Mouse (Mus musculus): ENCODE data around the gene Syne1. TPM values are rescaled to one million over a fixed set of nuclear protein-coding genes. Genes with fewer than 3 reads are reported as not detected.

The Syne1 gene
- polyA plus RNA-seq, 1 experiment from 2014 or later: 4.4 TPM

DNA sequence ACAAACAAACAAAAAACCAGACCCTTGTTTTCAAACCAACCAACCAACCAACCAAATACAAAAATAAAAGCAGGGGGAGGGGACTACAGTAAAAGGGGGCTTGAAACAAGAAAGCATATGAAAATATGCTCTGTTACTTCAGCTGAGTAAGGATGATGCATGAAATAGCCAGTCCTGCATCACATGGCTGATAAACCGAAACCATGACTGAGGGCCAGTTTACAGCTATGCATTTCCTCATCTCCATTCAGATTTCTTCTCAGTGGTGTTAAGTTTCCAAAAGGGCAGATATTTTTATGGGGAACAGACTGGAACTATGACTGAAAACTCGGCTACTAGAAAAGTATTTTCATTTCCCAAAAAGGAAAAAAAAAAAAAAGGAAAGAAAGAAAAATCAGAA, 522.1 kb downstream of the Syne1 start:
- WGBS (ENCODE audit: insufficient replicate concordance): 53% methylated on average over 2 of the region's 2 CpGs
- H3K27ac ChIP-seq: no peak overlapping the region

GRCm38 (mm10) chr10:5028301-5028700, 523.0 kb downstream of the Syne1 start:
- no peaks in the 10 kb centered on the region for H3K9me3 ChIP-seq (replicated peaks)
- no peak overlapping the region for H3K27ac ChIP-seq
- no peak for ATAC-seq
- H3K4me2 ChIP-seq: no peak overlapping the region
- H3K9ac ChIP-seq: no peak overlapping the region
- WGBS (ENCODE audit: insufficient replicate concordance): 65% methylated on average over 9 of the region's 9 CpGs
- H3K36me3 ChIP-seq: peaks cover 9% of the 10 kb centered on the region
- no peaks in the 10 kb centered on the region for H3K4me1 ChIP-seq
- no peaks in the 10 kb centered on the region for H3K27me3 ChIP-seq (replicated peaks)
- no peak overlapping the region for H3K4me3 ChIP-seq

More for the DNA sequence above, 522.1 kb downstream of the Syne1 start:
- no peak for ATAC-seq
- no peak overlapping the region for H3K4me3 ChIP-seq
- peaks cover 9% of the 10 kb centered on the region for H3K36me3 ChIP-seq
- no peaks in the 10 kb centered on the region for H3K27me3 ChIP-seq (replicated peaks)
- no peak overlapping the region for H3K4me2 ChIP-seq
- H3K4me1 ChIP-seq: no peaks in the 10 kb centered on the region
- no peak overlapping the region for H3K9ac ChIP-seq
- no peaks in the 10 kb centered on the region for H3K9me3 ChIP-seq (replicated peaks)

DNA sequence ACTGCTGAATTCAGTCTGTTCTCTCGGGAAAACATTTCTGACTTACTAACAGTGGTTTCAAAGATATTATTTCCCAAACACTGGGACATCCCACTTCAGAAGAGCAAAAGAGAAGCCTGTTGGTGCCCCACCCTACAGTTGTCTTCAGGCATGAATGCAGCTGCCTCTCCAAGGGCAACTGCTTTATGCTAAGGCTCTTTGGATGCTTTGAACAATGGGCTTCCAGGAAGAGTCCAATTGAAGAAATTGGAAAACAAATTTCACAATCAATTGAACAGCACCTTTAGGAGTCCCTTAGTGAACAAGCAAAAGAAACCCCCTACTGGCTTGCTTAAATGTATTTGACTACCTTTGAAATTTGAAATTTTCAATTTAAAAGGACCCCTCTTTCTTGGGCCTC, 524.1 kb downstream of the Syne1 start:
- Histone ChIP-seq H3K27ac (no peak overlapping the region), H3K9ac (no peak overlapping the region), H3K9me3 (replicated peaks) (no peaks in the 10 kb centered on the region), H3K4me1 (no peaks in the 10 kb centered on the region), H3K4me2 (no peak overlapping the region), H3K27me3 (replicated peaks) (no peaks in the 10 kb centered on the region), H3K4me3 (no peak overlapping the region), H3K36me3 (peaks cover 4% of the 10 kb centered on the region)
- WGBS (ENCODE audit: insufficient replicate concordance): 76% methylated on average over 1 of the region's 1 CpGs
- ATAC-seq: no peak

DNA sequence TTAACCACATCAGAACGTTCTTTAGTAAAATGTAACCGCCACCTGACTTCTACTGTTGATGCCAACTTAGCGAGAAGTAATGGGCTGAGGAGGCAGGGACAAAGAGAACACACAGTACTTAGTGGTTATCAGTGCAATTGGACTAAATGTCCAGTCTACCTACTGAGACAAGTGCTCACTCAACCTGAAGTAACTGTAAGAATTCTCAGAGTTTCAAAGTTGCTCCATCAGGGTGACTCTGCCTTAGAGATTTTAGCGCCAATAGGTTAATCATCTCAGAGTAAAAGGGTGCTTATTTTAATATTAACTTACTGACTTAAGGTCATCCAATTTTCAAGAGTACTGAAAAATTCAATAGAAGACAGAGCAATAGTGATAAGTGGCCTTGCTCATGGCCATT, 525.4 kb downstream of the Syne1 start:
- no peak overlapping the region for H3K9ac ChIP-seq
- H3K27me3 ChIP-seq (replicated peaks): no peaks in the 10 kb centered on the region
- H3K4me3 ChIP-seq: no peak overlapping the region
- no peak overlapping the region for H3K27ac ChIP-seq
- peaks cover 4% of the 10 kb centered on the region for H3K36me3 ChIP-seq
- WGBS (ENCODE audit: insufficient replicate concordance): 89% methylated on average over 4 of the region's 4 CpGs
- no peaks in the 10 kb centered on the region for H3K9me3 ChIP-seq (replicated peaks)
- ATAC-seq: no peak
- no peaks in the 10 kb centered on the region for H3K4me1 ChIP-seq
- H3K4me2 ChIP-seq: no peak overlapping the region

- H3K4me1 ChIP-seq: no peaks in the 10 kb centered on the region
- H3K9ac ChIP-seq: no peak overlapping the region
- no peak overlapping the region for H3K4me2 ChIP-seq
- no peaks in the 10 kb centered on the region for H3K36me3 ChIP-seq
- no peaks in the 10 kb centered on the region for H3K9me3 ChIP-seq (replicated peaks)
- H3K27ac ChIP-seq: no peak overlapping the region
- H3K27me3 ChIP-seq (replicated peaks): no peaks in the 10 kb centered on the region
- 58% methylated on average over 1 of the region's 1 CpGs for WGBS (ENCODE audit: insufficient replicate concordance)
- no peak for ATAC-seq
- H3K4me3 ChIP-seq: no peak overlapping the region
These were observed 534.1 kb downstream of the Syne1 start for GRCm38 (mm10) chr10:5017148-5017547.

GRCm38 (mm10) chr10:5014976-5015375, 536.3 kb downstream of the Syne1 start:
- no peak for ATAC-seq
- H3K4me3 ChIP-seq: no peak overlapping the region
- no peak overlapping the region for H3K4me2 ChIP-seq
- H3K9me3 ChIP-seq (replicated peaks): no peaks in the 10 kb centered on the region
- 67% methylated on average over 1 of the region's 1 CpGs for WGBS (ENCODE audit: insufficient replicate concordance)
- H3K27ac ChIP-seq: no peak overlapping the region
- H3K4me1 ChIP-seq: no peaks in the 10 kb centered on the region
- H3K36me3 ChIP-seq: no peaks in the 10 kb centered on the region
- H3K27me3 ChIP-seq (replicated peaks): no peaks in the 10 kb centered on the region
- H3K9ac ChIP-seq: no peak overlapping the region

DNA sequence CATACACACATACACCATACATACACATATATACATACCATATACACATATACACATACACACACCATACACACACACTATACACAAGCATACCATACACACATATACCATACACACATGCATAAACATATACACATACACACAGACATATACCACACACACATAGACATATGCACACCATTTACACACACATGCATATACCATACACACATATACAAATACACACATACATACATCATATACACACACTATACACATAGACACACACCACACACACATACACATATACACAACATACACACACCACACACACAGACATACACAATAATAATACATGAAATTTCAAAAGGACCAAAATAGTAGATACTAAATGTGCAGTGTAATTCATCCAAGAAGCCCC, 539.3 kb downstream of the Syne1 start:
- ATAC-seq: no peak
- Histone ChIP-seq H3K4me1 (no peaks in the 10 kb centered on the region), H3K27ac (no peak overlapping the region)

GRCm38 (mm10) chr10:5008795-5009366, 542.4 kb downstream of the Syne1 start:
- Histone ChIP-seq H3K27me3 (replicated peaks) (no peaks in the 10 kb centered on the region), H3K4me3 (no peak overlapping the region), H3K9ac (no peak overlapping the region), H3K9me3 (replicated peaks) (no peaks in the 10 kb centered on the region), H3K4me1 (no peaks in the 10 kb centered on the region), H3K27ac (no peak overlapping the region), H3K4me2 (no peak overlapping the region), H3K36me3 (no peaks in the 10 kb centered on the region)
- WGBS (ENCODE audit: insufficient replicate concordance): 69% methylated on average over 8 of the region's 8 CpGs
- no peak for ATAC-seq

More for the DNA sequence above, 539.3 kb downstream of the Syne1 start:
- H3K27me3 ChIP-seq (replicated peaks): no peaks in the 10 kb centered on the region
- no peak overlapping the region for H3K4me2 ChIP-seq
- H3K9ac ChIP-seq: no peak overlapping the region
- no peaks in the 10 kb centered on the region for H3K36me3 ChIP-seq
- H3K4me3 ChIP-seq: no peak overlapping the region
- no peaks in the 10 kb centered on the region for H3K9me3 ChIP-seq (replicated peaks)

DNA sequence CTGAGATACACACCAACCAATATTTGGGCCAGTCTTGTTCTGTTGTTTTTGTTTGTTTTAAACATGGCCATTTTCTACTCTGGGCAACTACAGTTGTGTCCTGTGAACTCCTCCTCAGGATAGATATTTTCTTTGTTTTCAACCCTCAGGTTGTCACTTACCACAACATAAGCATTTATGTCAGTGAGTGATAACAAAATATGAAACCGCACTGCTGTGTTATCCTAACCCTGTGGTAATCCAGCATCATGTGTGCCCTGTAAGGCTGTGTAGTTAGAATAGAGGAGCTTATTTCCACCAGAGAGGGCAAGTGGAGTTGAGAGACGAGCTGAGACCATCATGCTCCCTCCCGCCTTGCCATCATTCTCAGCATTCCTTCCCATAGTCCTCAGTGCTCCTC, 554.7 kb downstream of the Syne1 start:
- WGBS (ENCODE audit: insufficient replicate concordance): 73% methylated on average over 3 of the region's 3 CpGs
- Histone ChIP-seq H3K9ac (no peak overlapping the region), H3K4me2 (no peak overlapping the region), H3K27ac (no peak overlapping the region), H3K4me1 (no peaks in the 10 kb centered on the region), H3K4me3 (no peak overlapping the region), H3K9me3 (replicated peaks) (no peaks in the 10 kb centered on the region), H3K36me3 (no peaks in the 10 kb centered on the region), H3K27me3 (replicated peaks) (no peaks in the 10 kb centered on the region; the same call in 1 of the 2 replicates)
- ATAC-seq: no peak

- H3K9ac ChIP-seq: no peak overlapping the region
- H3K4me1 ChIP-seq: no peaks in the 10 kb centered on the region
- WGBS (ENCODE audit: insufficient replicate concordance): 69% methylated on average over 3 of the region's 3 CpGs
- no peak for ATAC-seq
- no peaks in the 10 kb centered on the region for H3K9me3 ChIP-seq (replicated peaks)
- H3K27ac ChIP-seq: no peak overlapping the region
- H3K4me2 ChIP-seq: no peak overlapping the region
- H3K4me3 ChIP-seq: no peak overlapping the region
- H3K27me3 ChIP-seq (replicated peaks): no peaks in the 10 kb centered on the region; the same call in 1 of the 2 replicates
- H3K36me3 ChIP-seq: no peaks in the 10 kb centered on the region
These were observed 557.5 kb downstream of the Syne1 start for GRCm38 (mm10) chr10:4993802-4994201.

DNA sequence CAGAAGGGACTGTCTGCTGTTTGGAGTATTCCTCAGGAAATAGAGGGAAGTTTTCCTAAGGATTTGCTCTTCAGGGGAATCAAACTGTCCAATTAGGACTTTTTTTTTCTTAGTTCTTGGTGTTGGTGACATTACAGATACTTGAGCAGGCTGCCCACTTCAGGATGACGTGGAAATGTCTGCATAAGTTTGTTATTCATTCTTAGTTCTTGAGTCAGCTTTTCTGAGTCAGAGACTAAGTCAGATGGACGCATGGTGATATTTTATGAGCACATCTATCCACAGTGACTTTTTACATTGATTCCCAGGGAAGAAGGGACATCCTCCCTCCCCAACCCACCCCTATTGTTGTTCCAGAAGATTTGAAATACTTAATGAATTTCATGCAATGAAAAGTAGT, 567.4 kb downstream of the Syne1 start:
- Histone ChIP-seq H3K4me2 (no peak overlapping the region), H3K27me3 (replicated peaks) (no peaks in the 10 kb centered on the region), H3K27ac (no peak overlapping the region), H3K9me3 (replicated peaks) (no peaks in the 10 kb centered on the region), H3K36me3 (no peaks in the 10 kb centered on the region), H3K9ac (no peak overlapping the region), H3K4me1 (no peaks in the 10 kb centered on the region), H3K4me3 (no peak overlapping the region)
- WGBS (ENCODE audit: insufficient replicate concordance): 48% methylated on average over 2 of the region's 2 CpGs
- ATAC-seq: no peak

- Histone ChIP-seq H3K9ac (no peak overlapping the region), H3K27ac (no peak overlapping the region), H3K27me3 (replicated peaks) (no peaks in the 10 kb centered on the region), H3K4me3 (no peak overlapping the region), H3K4me2 (no peak overlapping the region), H3K36me3 (no peaks in the 10 kb centered on the region), H3K9me3 (replicated peaks) (no peaks in the 10 kb centered on the region), H3K4me1 (no peaks in the 10 kb centered on the region)
- no peak for ATAC-seq
- 28% methylated on average over 3 of the region's 3 CpGs for WGBS (ENCODE audit: insufficient replicate concordance)
These were observed 573.9 kb downstream of the Syne1 start for GRCm38 (mm10) chr10:4977374-4977773.

GRCm38 (mm10) chr10:4976557-4976956, 574.7 kb downstream of the Syne1 start:
- no peak overlapping the region for H3K4me3 ChIP-seq
- WGBS (ENCODE audit: insufficient replicate concordance): 62% methylated on average over 2 of the region's 2 CpGs
- no peaks in the 10 kb centered on the region for H3K27me3 ChIP-seq (replicated peaks)
- H3K4me1 ChIP-seq: no peaks in the 10 kb centered on the region
- ATAC-seq: no peak
- H3K36me3 ChIP-seq: no peaks in the 10 kb centered on the region
- no peak overlapping the region for H3K4me2 ChIP-seq
- H3K27ac ChIP-seq: no peak overlapping the region
- no peaks in the 10 kb centered on the region for H3K9me3 ChIP-seq (replicated peaks)
- no peak overlapping the region for H3K9ac ChIP-seq

All from liver, embryonic 12.5 days (tissue).